Mouse (Mus musculus): ENCODE measurements at regions not wholly inside any gene's neighbourhood (a gene's known extent, or its start where the extent isn't known, plus 50 kb on each side); places are given as distances from the start of the nearest gene placed in this dataset.
A peak's percentile ranks its signal among the peaks of the same experiment; 100 is the strongest.

- no peak for DNase-seq
These were observed 480.4 kb upstream of the Mki67 start for GRCm38 (mm10) chr7:136196424-136197160.

- DNase-seq = no peak
These were observed 492.7 kb upstream of the Mki67 start for GRCm38 (mm10) chr7:136208879-136209278.

- no peak for DNase-seq
These were observed 493.4 kb upstream of the Mki67 start for GRCm38 (mm10) chr7:136209299-136210171.

- DNase-seq = peak; percentile 32
These were observed 496.3 kb upstream of the Mki67 start for GRCm38 (mm10) chr7:136212492-136212891.

- no peak for DNase-seq
These were observed 497.1 kb upstream of the Mki67 start for GRCm38 (mm10) chr7:136213057-136213961.

GRCm38 (mm10) chr7:136213962-136214308, 497.8 kb upstream of the Mki67 start:
- DNase-seq = no peak

GRCm38 (mm10) chr7:136214415-136214814, 498.3 kb upstream of the Mki67 start:
- DNase-seq = no peak

- DNase-seq = no peak
These were observed 500.6 kb upstream of the Mki67 start for GRCm38 (mm10) chr7:136216734-136217133.

GRCm38 (mm10) chr7:136219564-136220244, 503.5 kb upstream of the Mki67 start:
- DNase-seq = no peak

- DNase-seq = no peak
These were observed 504.3 kb upstream of the Mki67 start for GRCm38 (mm10) chr7:136220245-136221167.

- DNase-seq = no peak
These were observed 505.5 kb upstream of the Mki67 start for GRCm38 (mm10) chr7:136221620-136222019.

GRCm38 (mm10) chr7:136226031-136226430, 509.9 kb upstream of the Mki67 start:
- no peak for DNase-seq

GRCm38 (mm10) chr7:136228331-136228730, 512.2 kb upstream of the Mki67 start:
- no peak for DNase-seq

GRCm38 (mm10) chr7:136229592-136229991, 513.4 kb upstream of the Mki67 start:
- no peak for DNase-seq

- DNase-seq = no peak
These were observed 516.0 kb upstream of the Mki67 start for GRCm38 (mm10) chr7:136232177-136232576.

- no peak for DNase-seq
These were observed 519.4 kb upstream of the Mki67 start for GRCm38 (mm10) chr7:136235563-136235962.

- DNase-seq = no peak
These were observed 520.2 kb upstream of the Mki67 start for GRCm38 (mm10) chr7:136236391-136236790.

- DNase-seq = no peak
These were observed 549.5 kb upstream of the Mki67 start for GRCm38 (mm10) chr7:136265691-136266090.

GRCm38 (mm10) chr7:136267716-136268489, 551.7 kb upstream of the Mki67 start:
- DNase-seq = no peak

GRCm38 (mm10) chr7:136275651-136276050, 559.5 kb upstream of the Mki67 start:
- DNase-seq = no peak

- DNase-seq = no peak
These were observed 567.6 kb upstream of the Mki67 start for GRCm38 (mm10) chr7:136283770-136284169.

All from lung, postnatal 10 days (tissue).